In the genomic region with DNA sequence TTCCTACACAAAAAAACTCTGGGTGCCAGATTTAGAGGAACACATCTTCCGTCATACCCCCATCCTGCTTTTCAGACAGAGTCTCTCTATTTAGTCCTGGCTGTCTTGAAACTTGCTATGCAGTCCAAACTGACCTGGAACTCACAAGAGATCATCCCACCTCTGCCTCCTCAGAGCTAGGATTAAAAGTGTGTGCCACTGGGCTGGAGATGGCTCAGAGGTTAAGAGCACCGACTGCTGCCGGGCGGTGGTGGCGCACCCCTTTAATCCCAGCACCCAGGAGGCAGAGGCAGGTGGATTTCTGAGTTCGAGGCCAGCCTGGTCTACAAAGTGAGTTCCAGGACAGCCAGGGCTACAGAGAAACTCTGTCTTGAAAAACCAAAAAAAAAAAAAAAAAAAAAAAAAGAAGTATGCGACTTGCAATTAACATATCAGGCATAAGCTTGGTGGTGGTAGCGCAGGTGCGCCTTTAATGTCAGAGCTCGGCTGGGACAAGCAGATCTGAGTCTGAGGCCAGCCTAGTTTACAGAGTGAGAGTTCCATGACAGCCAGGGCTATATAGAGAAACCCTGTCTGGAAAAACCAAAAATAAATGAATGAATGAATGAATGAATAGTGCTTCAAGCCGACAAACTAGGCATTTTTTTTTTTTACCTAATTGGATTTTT, we compare ENCODE assay signal across 7 mouse cellular contexts. TPM values are rescaled to one million over a fixed set of nuclear protein-coding genes. Genes with fewer than 3 reads are reported as not detected.
DNase-seq lines count a peak whose midpoint lies in the region; ATAC-seq and TF ChIP-seq lines count a peak whose summit lies in the region.

No protein-coding gene starts in this region.

- H3K4me2 ChIP-seq in intestine, embryonic 15.5 days (replicated peaks): peak overlapping the region; percentile 71
- peak overlapping the region; percentile 82 for H3K4me2 ChIP-seq in neural tube, embryonic 13.5 days

- peaks cover 58% of the 10 kb centered on the region for H3K4me1 ChIP-seq in megakaryocyte, embryonic 14.5 days
- peaks cover 3% of the 10 kb centered on the region; the same call in 1 of the 2 replicates for H3K4me1 ChIP-seq in cortical plate, adult 2 months (ENCODE audit: control insufficient read depth, insufficient read depth, low read length)
- H3K4me1 ChIP-seq in intestine, embryonic 15.5 days (replicated peaks): peaks cover 14% of the 10 kb centered on the region; the same call in 1 of the 2 replicates
- peaks cover 47% of the 10 kb centered on the region for H3K4me1 ChIP-seq in neural tube, embryonic 13.5 days (replicated peaks)

- 26% methylated on average over 11 of the region's 11 CpGs for WGBS in intestine, embryonic 15.5 days
- 33% methylated on average over 11 of the region's 11 CpGs for WGBS in neural tube, embryonic 13.5 days

- no peak overlapping the region for H3K27ac ChIP-seq in cortical plate, adult 2 months (ENCODE audit: insufficient read depth, low read length)
- H3K27ac ChIP-seq in intestine, embryonic 15.5 days: no peak overlapping the region
- H3K27ac ChIP-seq in neural tube, embryonic 13.5 days (replicated peaks): peak overlapping the region; percentile 94; the same call in 1 of the 2 replicates

- DNase-seq in right cerebral cortex, postnatal 14 days: no peak
- no peak for DNase-seq in frontal cortex, postnatal 25 days (ENCODE audit: low spot score in 2 of 2)

- peak overlapping the region; percentile 91 for H3K9ac ChIP-seq in intestine, embryonic 15.5 days
- peak overlapping the region; percentile 89 for H3K9ac ChIP-seq in neural tube, embryonic 13.5 days

- no peak for ATAC-seq in megakaryocyte, adult 5-6 weeks (ENCODE audit: poor library complexity, severe bottlenecking)
- no peak for ATAC-seq in intestine, embryonic 15.5 days
- no peak for ATAC-seq in neural tube, embryonic 13.5 days (ENCODE audit: low read depth)

- no peaks in the 10 kb centered on the region for H3K9me3 ChIP-seq in megakaryocyte, embryonic 14.5 days
- no peaks in the 10 kb centered on the region for H3K9me3 ChIP-seq in intestine, embryonic 15.5 days
- H3K9me3 ChIP-seq in neural tube, embryonic 13.5 days: no peaks in the 10 kb centered on the region

- no peaks in the 10 kb centered on the region for H3K27me3 ChIP-seq in megakaryocyte, embryonic 14.5 days (replicated peaks)
- H3K27me3 ChIP-seq in intestine, embryonic 15.5 days (replicated peaks): no peaks in the 10 kb centered on the region
- no peaks in the 10 kb centered on the region for H3K27me3 ChIP-seq in neural tube, embryonic 13.5 days

- TF ChIP-seq POLR2A in cortical plate, adult 2 months (IDR thresholded peaks at IDR 0.05; ENCODE audit: extremely low read depth, insufficient read depth, low read length): no peak

- H3K4me3 ChIP-seq in megakaryocyte, embryonic 14.5 days (replicated peaks): peak overlapping the region; percentile 96
- H3K4me3 ChIP-seq in cortical plate, adult 2 months (ENCODE audit: insufficient read depth, low read length): peak overlapping the region; percentile 85
- H3K4me3 ChIP-seq in intestine, embryonic 15.5 days (replicated peaks): peak overlapping the region; percentile 85
- peak overlapping the region; percentile 84 for H3K4me3 ChIP-seq in neural tube, embryonic 13.5 days

- TF ChIP-seq CTCF in cortical plate, adult 2 months (IDR thresholded peaks at IDR 0.05; ENCODE audit: extremely low read depth, insufficient read depth, low read length): no peak

- peaks cover 15% of the 10 kb centered on the region for H3K36me3 ChIP-seq in megakaryocyte, embryonic 14.5 days (replicated peaks; ENCODE audit: low read length)
- H3K36me3 ChIP-seq in intestine, embryonic 15.5 days: peaks cover 1% of the 10 kb centered on the region; the same call in 1 of the 2 replicates
- peaks cover 5% of the 10 kb centered on the region for H3K36me3 ChIP-seq in neural tube, embryonic 13.5 days

RNA-seq across cellular contexts. Expression of a gene that starts 1.4 kb away (rescaled TPM):
- 1.7 and 4.4 TPM in 2 replicates for polyA plus RNA-seq in megakaryocyte, embryonic 14.5 days (2012; ENCODE audit: insufficient read depth, low replicate concordance)
- 37.7 and 39.6 TPM in 2 replicates for total RNA-seq in megakaryocyte, adult 5-6 weeks (2015)
- total RNA-seq in megakaryocyte, adult 5-6 weeks (2017): 73.0 and 82.4 TPM in 2 replicates
- 32.1 and 33.2 TPM in 2 replicates for polyA plus RNA-seq in cortical plate, adult 2 months (2012; rRNA removed)
- polyA plus RNA-seq in intestine, embryonic 15.5 days (2015; fragmentation: Nextera tagmentation; extraction: Ambion mirVana): 20.5 and 24.7 TPM in 2 replicates
- 37.4 and 39.3 TPM in 2 replicates for polyA plus RNA-seq in neural tube, embryonic 13.5 days (2015; fragmentation: Nextera tagmentation; extraction: Ambion mirVana)

RNA-seq across cellular contexts. Expression of a gene that starts 34.8 kb away (rescaled TPM):
- 0.67 and 1.5 TPM in 2 replicates for polyA plus RNA-seq in megakaryocyte, embryonic 14.5 days (2012; ENCODE audit: insufficient read depth, low replicate concordance)
- 24.2 and 28.6 TPM in 2 replicates for total RNA-seq in megakaryocyte, adult 5-6 weeks (2015)
- total RNA-seq in megakaryocyte, adult 5-6 weeks (2017): 17.2 and 19.2 TPM in 2 replicates
- polyA plus RNA-seq in cortical plate, adult 2 months (2012; rRNA removed): 26.9 and 28.9 TPM in 2 replicates
- polyA plus RNA-seq in intestine, embryonic 15.5 days (2015; fragmentation: Nextera tagmentation; extraction: Ambion mirVana): 18.5 and 19.4 TPM in 2 replicates
- polyA plus RNA-seq in neural tube, embryonic 13.5 days (2015; fragmentation: Nextera tagmentation; extraction: Ambion mirVana): 31.3 and 35.6 TPM in 2 replicates
